Mouse (Mus musculus) ovary, postnatal 10 days (tissue): ENCODE measurements around the gene Efnb2.

ENCODE experiments used
- DNase-seq: peaks from one replicate; pipeline ENCODE4 v3.0.0; 2022; ENCODE audit warnings: low spot score

Efnb2 gene

GRCm38 (mm10) chr8:8655346-8656340 lies 5.4 kb downstream of the Efnb2 start:
- DNase-seq = no peak

- no peak for DNase-seq
Observed at GRCm38 (mm10) chr8:8653906-8654489, 7.0 kb downstream of the Efnb2 start.

DNA sequence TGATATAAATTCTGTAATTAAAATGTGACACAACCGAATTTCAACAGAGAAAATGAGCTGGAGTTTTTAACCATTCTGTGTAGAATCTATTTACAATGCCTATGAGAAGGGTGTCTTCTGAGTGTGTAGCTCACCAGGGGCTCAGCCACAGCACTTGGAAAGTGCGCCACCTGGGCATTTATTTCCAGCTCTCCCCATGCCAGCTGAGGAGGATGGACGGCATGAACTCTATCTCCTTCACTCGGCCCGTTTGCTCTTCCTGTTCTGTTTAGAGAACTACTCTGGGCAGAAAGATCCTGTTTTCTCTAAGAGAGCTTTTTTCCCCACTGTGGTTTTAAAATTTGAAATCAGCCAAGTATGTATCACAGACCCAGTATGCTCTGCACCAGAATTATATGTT lies 7.7 kb downstream of the Efnb2 start:
- DNase-seq = no peak

GRCm38 (mm10) chr8:8652388-8652787 lies 8.7 kb downstream of the Efnb2 start:
- no peak for DNase-seq

- no peak for DNase-seq
Observed at GRCm38 (mm10) chr8:8649944-8650343, 11.1 kb downstream of the Efnb2 start.

GRCm38 (mm10) chr8:8649536-8649935 lies 11.5 kb downstream of the Efnb2 start:
- DNase-seq = no peak

- no peak for DNase-seq
Observed at GRCm38 (mm10) chr8:8648686-8649085, 12.4 kb downstream of the Efnb2 start.

GRCm38 (mm10) chr8:8647824-8648223 lies 13.2 kb downstream of the Efnb2 start:
- no peak for DNase-seq

- no peak for DNase-seq
Observed at GRCm38 (mm10) chr8:8647319-8647718, 13.7 kb downstream of the Efnb2 start.

DNA sequence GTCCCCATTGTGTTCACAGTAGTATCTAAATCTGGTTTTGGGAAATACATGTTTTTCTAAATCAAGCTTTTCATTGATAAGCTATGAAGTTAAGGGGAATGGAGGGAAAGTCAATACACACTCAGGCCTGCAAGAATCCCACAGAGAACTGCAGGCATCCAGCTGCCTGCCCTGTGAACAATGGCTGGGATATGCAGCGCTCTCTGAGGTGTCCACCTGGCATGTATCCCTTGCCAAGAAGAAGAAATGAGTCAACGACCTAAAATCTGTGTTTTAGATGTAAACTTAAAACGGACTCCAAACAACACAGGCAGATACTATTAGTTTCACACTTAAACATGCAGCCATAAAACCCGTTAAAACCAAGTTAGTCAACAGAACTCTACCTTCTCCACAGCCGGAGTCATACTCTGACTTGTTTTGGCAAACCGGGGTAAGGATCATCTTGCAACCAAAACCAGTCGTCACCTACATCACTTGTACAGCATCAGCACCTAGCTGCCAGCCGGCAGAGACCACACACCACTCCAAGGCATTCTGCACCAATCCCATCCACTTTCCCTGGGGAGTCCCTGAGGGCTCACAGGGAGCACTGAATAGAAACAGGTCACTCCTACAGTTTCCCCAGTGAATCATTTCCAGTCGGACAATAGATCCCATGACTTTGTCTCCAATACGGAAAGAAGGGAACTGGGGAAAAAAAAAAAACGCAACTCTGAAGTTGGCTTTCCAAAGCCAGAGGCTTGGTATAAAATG lies 16.7 kb downstream of the Efnb2 start:
- DNase-seq = no peak

DNA sequence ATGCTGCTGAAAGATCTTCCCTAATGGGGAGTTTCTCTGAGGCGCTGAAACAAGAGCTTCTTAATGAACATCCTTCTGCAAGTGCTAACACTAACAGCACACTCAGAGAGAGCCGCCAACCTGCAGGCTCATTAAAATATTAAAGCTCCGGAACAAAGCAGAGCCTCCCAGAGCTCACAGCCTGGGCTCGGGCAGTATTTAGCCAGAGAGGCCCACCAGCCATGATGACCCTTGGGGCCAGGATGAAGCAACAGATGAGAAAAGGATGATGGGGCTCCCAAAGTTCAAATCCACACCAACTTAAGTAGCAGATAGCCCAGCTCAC lies 20.8 kb downstream of the Efnb2 start:
- no peak for DNase-seq

DNA sequence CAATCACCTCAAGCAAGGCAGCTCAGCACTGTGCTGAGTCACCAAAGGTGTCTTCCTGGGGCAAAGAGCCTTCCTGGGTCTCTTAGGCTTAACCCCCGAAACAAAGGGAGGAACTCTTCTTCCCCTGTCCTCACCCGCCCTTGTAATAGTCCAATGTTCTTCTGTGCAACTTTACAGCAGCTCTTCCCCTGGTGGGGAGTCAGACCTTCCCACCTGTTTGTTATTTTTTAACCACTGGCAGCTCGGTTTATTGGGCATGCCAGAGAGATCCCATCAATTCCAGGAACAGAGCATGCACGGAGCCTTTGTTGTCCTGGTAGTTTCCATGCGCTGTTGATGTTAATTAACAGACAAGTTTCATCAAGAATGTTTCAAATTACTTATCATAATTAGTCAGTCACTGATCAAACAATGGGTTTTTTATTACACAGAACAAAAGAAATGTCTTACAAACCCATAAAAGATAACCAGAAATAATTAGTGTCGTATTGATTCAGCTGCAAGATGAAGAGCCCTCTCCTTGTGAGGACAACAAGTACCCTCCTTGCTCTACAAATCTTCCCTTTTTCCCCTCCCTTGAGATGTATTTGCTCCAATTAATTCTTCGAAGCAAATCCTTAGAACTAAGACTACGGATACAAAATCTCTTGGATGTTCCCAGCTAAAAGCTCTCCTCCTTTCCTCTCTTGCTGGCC lies 21.3 kb downstream of the Efnb2 start:
- DNase-seq = no peak

DNA sequence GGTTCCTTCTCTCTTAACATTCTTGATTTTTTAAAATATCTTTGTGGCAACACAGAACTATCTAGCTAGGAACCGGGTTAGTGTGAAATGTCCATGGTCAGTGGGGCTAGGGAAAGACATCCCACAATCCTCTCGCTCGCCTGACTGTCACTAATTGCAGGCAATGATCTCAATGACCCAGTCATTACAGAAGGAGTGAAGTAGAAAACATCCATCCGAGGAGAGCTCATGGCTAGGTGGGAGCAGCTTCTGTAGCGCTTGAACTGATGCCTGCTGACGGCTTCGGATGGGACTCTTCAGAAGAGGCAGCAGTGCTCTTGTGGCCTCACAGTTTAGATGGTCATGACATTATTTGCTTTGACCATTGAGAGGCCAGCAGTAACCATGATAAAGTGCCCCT lies 29.6 kb downstream of the Efnb2 start:
- DNase-seq = no peak

DNA sequence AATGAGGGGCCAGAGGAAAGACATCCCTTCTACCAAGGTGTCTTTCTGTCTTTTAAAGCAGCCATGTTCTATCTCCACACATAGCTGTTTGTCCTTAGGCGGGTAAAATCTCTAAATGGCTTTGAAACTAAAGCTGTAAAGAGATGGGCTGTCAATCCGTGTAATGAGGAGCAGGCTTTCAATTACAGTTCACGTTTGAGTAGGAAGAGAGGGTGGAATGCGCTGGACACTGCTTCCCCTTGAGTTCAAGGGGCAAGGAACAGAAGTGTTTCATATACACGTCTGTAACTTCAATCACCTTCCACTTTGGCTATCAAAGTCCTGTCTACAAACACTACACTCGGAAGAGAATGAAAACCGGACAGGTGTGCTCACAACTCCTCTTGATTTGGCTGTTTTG lies 37.0 kb downstream of the Efnb2 start:
- DNase-seq = no peak

DNA sequence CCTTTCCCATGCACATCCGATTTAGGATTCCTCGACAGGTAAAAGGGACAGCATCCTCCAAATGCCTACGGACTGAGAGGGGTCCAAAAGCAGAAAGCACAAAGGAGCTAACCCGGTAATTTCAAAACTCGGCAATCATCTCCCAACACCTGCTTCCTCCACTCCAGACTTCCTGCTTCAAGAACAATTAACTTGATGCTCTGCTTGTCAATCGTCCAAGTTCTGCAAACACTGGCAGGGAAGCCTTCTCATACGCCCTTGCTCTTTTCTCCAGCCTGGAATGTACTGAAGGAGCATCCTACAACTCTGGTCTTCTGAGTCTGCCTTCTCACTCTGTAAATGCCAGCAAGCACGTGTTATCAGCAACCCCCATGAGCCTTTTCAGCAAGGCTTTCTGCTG lies 37.6 kb downstream of the Efnb2 start:
- no peak for DNase-seq

- no peak for DNase-seq
Observed at GRCm38 (mm10) chr8:8622476-8622875, 38.6 kb downstream of the Efnb2 start.

GRCm38 (mm10) chr8:8622031-8622430 lies 39.0 kb downstream of the Efnb2 start:
- DNase-seq = no peak

DNA sequence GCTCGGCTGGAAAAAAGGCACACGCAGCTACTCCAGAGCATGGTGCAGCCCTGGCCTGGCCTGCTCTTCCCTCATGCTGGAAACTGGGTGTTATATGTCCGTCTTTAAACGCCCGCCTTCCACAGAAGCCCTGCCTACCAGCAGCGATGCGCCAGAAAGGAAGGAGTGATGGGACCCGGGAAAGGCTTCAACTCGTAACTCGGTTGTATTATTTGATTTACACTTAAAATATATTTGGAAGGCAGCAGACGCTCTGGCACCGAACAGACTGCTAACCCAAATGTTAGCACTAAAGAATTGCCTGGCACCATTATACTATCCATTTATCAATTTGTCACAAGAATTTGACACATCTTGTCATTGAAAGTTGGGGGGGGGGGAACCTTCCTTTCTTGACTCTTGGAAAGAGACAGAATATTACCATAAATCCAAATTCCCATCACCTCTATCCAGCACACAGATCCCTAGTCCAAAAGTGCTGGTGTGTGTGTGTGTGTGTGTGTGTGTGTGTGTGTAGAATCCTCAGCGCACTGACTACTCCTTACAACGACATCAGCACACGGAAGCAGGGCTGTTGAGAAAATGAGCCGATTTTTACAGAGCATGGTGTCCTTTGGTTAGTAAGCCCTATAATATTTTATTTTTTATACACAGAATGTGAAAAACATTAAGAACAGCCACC lies 39.7 kb downstream of the Efnb2 start:
- DNase-seq = no peak

DNA sequence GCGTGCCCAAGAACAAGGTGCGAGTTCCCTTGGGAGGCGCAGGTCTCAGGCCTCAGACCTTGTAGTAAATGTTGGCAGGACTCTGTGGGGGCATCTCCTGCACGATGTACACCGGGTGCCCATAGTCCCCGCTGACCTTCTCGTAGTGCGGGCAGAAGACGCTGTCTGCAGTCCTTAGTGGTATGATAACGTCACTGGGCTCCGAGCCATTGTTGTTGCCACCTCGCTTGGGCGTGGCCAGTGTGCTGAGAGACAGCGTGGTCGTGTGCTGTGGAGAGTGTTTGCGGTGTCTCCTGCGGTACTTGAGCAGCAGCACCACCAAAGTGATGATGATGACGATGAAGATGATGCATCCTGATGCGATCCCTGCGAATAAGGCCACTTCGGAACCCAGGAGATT lies 40.5 kb downstream of the Efnb2 start:
- DNase-seq = no peak

- DNase-seq = no peak
Observed at GRCm38 (mm10) chr8:8619221-8620194, 41.5 kb downstream of the Efnb2 start.

- DNase-seq = no peak
Observed at GRCm38 (mm10) chr8:8613844-8614243, 47.2 kb downstream of the Efnb2 start.
